Mouse (Mus musculus) embryonic fibroblast, embryonic 13.5 days (primary cell): ENCODE measurements around the gene Tom1l2. TPM values are rescaled to one million over a fixed set of nuclear protein-coding genes. Genes with fewer than 3 reads are reported as not detected.

Experiments used
- H3K27ac ChIP-seq: 2 replicates; pipeline ENCODE4 v1.5.1; 2012; ENCODE audit warnings: low read length, control low read depth, inconsistent platforms; ENCODE audit not compliant: insufficient read depth
- H3K4me1 ChIP-seq: 2 replicates; pipeline ENCODE4 v1.6.1; 2011; ENCODE audit warnings: low read length; ENCODE audit not compliant: control insufficient read depth, insufficient read depth
- H3K4me3 ChIP-seq: 2 replicates; pipeline ENCODE4 v1.5.1; 2011; ENCODE audit warnings: mild to moderate bottlenecking, control low read depth, low read length; ENCODE audit not compliant: insufficient read depth
- CTCF ChIP-seq: IDR thresholded peaks from 2 replicates; pipeline ENCODE4 v1.5.1; 2011; ENCODE audit warnings: mild to moderate bottlenecking, control low read depth, low read length, moderate library complexity, borderline replicate concordance; ENCODE audit not compliant: insufficient read depth
- POLR2A ChIP-seq: IDR thresholded peaks from 2 replicates; pipeline ENCODE4 v1.6.1; 2011; ENCODE audit warnings: low read depth, mild to moderate bottlenecking, control low read depth, low read length, moderate library complexity
- polyA plus RNA-seq: library from polyadenylated mRNA; stranded (reverse); fragments of >200 nt; gene quantifications from 2 replicates; pipeline ENCODE4 v1.2.4, GENCODE M21; 2011; ENCODE audit warnings: low read depth; ENCODE audit not compliant: missing spikeins, insufficient read length

Tom1l2 gene
- polyA plus RNA-seq, 1 experiment, result 36.2 TPM

DNA sequence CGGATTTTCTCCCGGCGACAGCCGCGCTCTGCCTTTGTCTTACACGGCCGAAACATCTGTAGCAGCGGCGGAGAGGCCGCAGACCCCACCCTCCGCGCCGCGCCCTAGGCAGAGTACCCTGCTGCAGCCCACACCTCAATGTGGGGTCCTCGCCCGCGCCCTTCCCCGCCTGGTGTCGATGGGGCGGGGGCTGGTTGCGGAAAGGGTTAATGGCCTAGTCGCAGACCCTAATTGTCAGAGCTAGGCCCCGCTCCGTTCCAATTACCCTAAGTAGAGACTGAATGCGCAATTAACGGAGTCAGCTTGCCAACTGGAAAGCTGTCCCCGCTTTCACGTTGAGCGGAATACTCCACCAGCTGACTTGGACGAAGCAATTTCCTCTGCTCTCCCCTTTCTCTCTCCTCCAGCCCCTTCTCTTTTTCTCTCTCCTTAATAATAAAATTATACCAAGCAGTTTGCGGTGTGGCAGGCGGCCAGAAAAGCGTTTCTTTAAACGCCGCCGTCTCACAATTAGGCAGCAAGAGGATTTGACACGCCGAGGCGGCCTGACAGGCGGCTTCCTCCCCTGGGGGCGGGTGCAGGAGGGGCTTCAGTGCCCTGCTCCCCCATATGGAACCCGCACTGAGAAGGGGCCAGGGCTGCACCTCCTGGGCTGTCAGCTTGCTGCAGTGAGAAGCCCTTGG is 175.6 kb downstream of the Tom1l2 start:
- peaks cover 26% of the 10 kb centered on the region for H3K4me1 ChIP-seq
- TF ChIP-seq POLR2A (no peak), CTCF (no peak)
- peak overlapping the region; percentile 61 for H3K27ac ChIP-seq
- H3K4me3 ChIP-seq, result peak overlapping the region; percentile 52

Other genes starting within 250 kb of the Tom1l2 start
- 25.9 and 29.1 TPM in 2 replicates for gene Rai1, start 247.9 kb downstream of the Tom1l2 start, polyA plus RNA-seq
- gene Srebf1, start 130.3 kb downstream of the Tom1l2 start, polyA plus RNA-seq, result 54.1 and 57.3 TPM in 2 replicates
- 0.48 and 0.53 TPM in 2 replicates for gene Drc3, start 424 bp upstream of the Tom1l2 start, polyA plus RNA-seq
- gene Gid4, start 64.2 kb upstream of the Tom1l2 start, polyA plus RNA-seq, result 16.2 and 18.0 TPM in 2 replicates
- 24.9 and 28.8 TPM in 2 replicates for gene Atpaf2, start 65.6 kb upstream of the Tom1l2 start, polyA plus RNA-seq
- gene Drg2, start 101.7 kb upstream of the Tom1l2 start, polyA plus RNA-seq, result 53.4 and 56.7 TPM in 2 replicates
- not detected in 2 replicates for gene Myo15, start 116.4 kb upstream of the Tom1l2 start, polyA plus RNA-seq
- gene Alkbh5, start 183.5 kb upstream of the Tom1l2 start, polyA plus RNA-seq, result 46.4 and 53.5 TPM in 2 replicates